Mouse (Mus musculus): ENCODE measurements at regions not wholly inside any gene's neighbourhood (a gene's known extent, or its start where the extent isn't known, plus 50 kb on each side); places are given as distances from the start of the nearest gene placed in this dataset.

DNA sequence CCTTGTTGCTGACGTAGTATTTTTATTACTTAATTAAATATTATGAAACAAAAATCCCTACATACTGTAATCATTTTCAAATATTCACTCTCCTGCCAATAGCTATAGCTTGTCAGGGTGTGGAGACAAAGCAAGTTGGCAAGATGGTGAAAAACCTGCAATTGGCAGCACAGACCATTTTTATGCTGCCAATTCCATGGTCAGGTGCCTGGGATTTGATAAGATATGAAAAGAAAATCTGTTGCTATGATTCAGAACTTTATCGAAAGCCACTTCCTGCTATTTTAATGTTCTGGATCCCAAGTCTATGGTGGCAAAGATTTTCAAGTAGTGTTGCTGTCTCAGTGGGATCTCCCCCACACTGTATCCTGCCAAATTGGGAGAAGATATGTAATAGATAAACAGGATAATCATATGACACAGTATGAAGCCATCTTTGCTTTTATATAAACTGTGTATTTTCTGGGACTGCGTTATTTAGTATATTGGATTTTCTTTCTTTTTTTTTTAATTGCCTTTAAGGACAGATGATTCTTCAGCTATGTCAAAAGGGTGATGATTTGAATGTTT lies 165.3 kb upstream of the Lrrc3b start:
- intact Hi-C loops (cut with DNase I), result no loop called here

DNA sequence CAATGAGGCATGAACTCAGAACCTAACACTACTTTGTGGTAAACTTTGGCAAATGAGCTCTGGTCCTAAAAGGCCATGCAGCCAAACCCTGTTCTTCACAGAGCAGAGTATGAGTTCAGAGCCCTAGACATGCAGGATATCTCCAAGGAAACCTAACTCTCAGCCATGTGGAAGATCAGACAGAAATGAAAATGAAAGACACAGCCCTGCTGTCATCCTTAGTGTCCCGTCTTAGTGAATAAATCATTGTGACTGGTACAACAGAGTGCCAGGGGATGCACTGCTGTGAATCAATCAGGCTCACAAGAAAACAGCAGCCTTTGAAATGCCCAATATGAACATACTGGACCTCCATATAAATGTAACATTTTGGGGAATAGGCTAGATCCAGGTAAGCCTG lies 171.4 kb upstream of the Lrrc3b start:
- intact Hi-C loops (cut with DNase I), result no loop called here

DNA sequence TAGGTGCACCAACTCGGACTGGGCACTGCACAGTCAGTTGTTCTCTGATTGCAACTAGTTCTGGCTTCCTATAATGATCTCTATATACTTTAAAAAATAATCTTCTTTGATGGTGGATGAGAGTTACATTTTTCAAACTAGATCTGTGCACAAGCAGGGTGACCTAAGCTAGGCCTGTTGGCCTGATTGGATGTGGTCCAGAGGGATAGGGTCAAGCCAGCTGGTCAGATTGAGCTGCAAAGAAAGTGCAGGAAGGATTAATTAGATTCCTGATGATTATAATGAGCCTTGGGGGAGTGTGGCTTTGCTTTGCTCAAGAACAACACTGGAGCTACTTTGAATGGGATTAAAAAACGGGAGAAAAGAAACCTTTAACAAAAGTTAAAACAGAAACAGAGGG lies 195.8 kb upstream of the Lrrc3b start:
- intact Hi-C loops (cut with DNase I), result no loop called here

DNA sequence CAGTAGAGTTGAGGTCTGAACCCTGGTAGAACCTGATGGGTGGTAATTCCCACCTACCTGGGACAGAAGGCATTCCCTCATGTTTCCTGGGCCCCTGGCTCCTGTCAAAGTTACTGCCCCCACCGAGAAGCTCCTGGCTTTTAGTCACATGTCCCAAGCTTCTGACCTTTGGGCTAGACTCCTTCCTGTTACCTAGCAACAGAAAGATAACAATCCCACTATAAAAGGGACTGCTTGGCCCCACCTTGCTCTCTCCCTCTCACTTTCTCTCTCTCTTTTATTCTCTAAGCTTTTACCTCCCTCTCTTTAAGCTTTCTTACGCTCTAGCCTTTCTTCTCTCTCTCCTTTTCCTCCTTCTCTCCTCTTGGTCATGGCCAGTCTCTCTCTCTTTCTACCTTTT lies 198.9 kb upstream of the Lrrc3b start:
- intact Hi-C loops (cut with DNase I), result no loop called here

DNA sequence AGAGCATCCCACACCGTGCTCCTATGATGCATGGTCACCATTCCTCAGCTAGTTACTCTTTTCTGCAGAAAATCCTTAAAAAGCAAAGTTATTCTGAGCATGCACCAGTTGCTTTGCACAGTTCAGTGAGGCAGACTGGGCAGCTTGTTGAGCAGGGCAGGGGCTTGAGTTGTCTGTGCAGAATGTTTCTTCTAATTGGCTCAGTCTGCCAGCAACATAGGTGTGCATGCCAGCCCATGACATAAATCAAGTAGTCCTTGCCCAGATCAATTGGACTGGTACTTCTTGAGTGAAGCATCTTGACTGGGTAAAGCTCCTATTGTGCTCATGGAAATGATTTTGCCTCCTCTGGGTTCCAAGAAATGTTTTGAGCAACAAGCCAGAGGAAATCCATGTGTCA lies 200.1 kb upstream of the Lrrc3b start:
- intact Hi-C loops (cut with DNase I), result no loop called here

DNA sequence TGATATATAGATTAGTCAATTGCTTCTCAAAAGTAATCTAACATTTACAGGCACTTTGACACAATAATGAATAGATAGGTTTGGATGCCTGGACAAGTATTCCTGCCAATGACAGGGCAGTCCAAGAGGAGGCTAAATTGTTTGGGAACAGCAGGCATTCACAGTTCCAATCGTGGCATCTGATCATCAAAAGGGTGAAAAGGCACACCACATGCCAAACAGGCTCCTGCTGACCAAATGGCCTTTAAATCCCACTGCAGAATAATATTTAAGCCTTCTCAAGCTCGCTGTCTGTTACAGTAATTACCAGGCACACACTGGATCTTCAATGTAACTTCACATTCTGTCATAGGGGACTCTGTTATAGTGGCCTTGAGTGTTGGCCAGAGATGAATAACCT lies 222.1 kb upstream of the Lrrc3b start:
- intact Hi-C loops (cut with DNase I), result no loop called here

DNA sequence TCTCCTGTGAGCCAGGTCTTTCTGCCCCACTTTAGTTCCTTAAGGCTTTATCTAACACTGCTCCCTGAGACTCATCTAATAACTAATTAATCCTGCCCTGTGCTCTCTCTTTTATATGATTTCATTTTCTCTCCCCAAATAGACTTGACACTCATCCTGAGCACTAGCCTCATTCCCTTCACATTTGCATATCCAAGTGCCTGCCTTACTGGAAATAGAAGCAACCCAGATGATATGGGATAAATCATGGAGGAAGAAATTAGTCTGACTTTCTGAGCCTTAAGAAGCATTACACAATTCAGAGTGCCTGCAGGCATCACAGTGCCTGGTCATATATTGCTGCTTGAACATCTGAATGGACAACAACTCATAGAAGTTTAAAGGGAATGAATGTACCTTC lies 233.5 kb upstream of the Lrrc3b start:
- intact Hi-C loops (cut with DNase I), result no loop called here

DNA sequence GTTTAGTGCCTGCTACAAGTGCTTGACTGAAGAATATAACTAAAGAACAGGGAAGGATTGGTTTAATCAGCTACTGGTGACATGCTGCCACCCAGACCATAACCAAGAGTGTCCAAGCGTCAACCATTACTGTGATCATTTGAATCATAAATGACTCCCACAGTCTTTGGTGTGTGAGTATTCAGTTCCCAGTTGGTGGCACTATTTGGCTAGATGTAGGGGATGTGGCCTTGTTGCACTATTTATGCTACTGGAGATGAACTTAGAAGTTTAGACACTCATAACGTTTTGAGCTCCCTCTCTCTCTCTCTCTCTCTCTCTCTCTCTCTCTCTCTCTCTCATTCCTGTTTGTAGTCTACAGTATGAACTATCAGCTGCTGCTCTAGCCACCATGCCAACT lies 238.4 kb upstream of the Lrrc3b start:
- intact Hi-C loops (cut with DNase I), result no loop called here

DNA sequence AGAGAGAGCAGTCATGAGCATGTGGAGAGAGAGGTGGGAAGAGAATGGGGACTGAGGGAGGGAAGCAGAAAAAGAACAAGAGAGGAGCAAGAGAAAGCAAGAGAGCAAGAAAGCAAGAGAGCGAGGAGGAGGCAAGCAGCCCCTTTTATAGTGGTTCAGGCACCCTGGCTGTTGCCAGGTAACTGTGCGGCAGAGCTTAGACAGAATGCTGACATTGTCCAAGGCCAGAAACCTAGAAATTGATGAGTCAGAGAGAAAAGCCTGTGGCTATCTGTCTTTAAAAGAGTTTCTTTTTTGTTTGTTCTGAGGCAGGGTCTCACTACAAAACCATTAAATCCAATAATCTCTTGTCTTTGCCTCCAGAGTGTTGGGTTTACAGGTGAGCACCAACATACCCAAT lies 240.7 kb upstream of the Lrrc3b start:
- intact Hi-C loops (cut with DNase I), result no loop called here

DNA sequence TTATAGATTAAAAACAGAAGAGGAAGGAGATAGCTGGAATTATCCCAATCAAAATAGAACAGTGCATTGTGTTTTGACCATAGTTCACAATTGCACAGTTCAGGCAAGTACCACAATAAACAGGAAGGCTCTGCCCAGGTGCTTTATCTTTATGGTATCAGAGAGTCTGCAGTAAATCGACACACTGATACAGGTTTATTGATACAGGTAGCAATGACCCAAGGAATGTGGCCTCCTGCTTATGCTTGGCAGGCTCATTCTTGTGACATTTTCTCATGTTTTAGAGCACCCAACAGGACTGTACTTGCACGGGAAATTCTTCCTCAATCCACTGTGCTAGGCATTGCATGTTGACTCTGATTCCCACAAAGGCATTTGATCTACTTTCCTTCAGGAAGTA lies 259.2 kb upstream of the Lrrc3b start:
- intact Hi-C loops (cut with DNase I), result no loop called here

DNA sequence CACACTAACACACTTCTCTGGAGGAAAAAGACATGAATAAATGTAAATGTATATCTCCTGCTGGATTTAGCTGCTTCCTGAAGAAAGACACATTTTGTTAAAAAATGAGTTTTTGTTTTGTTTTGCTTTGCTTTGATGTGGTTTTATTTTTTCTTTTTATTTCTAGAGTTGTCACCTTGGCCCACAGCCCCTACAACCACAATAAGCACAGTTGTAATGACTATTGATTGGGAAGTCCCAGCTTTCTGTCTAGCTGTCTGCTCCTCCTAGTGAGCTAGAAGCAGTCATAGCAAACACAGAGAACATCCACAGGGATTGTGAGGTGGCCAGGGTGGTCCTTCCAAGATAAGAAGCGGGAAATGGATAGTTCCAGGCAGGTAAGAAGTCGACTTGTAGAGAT lies 259.8 kb upstream of the Lrrc3b start:
- intact Hi-C loops (cut with DNase I), result no loop called here

DNA sequence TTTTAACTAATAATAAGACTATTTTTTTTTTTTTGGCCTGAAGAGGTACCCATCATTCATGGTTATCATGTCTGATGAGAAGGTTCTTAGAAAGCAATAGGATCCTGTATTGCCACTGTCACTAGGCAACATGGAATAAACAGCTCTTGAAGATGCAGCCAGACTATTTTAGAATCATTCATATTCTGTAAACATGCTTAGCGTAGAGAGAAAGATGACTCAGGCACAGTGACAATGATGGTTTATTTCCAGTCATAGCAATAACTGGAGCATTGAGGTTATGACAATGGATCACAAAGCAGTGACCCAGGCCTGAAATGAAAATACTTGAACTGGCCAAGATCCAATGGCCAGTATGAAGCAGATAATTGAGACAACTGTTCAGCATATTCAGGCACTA lies 283.3 kb upstream of the Lrrc3b start:
- intact Hi-C loops (cut with DNase I), result no loop called here

DNA sequence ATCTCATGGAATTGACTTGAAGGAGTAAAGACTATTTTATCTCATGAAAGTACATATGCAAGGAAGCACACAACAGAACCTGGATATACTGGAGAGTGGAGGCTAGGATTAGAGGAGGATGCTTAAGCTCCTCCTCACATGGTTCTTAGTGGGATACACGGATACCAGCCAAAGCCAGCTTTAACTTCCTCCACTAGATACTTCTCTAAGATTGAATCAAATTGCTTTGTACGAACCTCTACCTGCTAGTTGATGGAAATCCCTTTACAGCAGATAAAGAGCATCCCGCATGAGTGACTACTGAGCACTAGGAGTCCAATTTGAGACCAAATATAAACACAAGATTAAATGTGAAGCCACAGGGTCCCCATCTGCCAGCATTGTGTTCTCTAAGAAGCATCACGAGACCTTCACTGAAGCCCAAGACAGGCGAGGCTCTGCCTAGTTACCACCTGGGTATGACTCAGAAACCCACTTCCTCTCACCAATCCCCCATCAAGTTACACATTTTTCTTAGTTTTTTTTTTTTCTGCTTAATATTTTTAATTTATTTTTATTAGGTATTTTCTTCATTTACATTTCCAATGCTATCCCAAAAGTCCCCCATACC lies 307.9 kb upstream of the Lrrc3b start:
- intact Hi-C loops (cut with DNase I), result no loop called here

DNA sequence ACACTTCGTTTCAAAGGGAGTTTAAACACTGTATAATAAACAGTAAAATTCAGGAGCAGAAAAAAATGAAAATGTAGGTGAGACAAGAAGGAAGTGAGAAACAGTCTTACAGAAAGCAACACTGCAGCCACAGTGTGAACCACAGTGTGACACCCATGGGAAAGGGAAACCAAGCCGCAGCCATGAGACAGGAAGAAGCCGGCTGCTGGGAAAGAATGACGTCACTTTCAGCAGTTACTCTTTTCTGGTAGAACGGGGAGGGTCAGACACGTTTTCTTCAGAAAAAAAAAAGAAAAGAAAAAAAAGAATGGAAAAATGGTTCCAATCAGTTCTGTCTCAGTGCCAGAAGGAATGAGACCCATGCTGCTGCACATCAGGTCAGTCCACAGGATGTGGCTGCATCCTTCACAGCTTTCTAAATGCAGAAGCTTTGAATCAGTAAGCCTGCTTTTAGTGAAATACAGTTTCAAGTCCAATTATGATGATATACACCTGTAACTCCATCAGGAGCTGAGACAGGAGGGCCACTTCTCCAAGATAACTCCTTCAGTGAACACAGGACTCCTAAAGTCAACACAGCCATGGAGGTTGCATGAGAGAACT lies 331.2 kb upstream of the Lrrc3b start:
- intact Hi-C loops (cut with DNase I), result no loop called here

DNA sequence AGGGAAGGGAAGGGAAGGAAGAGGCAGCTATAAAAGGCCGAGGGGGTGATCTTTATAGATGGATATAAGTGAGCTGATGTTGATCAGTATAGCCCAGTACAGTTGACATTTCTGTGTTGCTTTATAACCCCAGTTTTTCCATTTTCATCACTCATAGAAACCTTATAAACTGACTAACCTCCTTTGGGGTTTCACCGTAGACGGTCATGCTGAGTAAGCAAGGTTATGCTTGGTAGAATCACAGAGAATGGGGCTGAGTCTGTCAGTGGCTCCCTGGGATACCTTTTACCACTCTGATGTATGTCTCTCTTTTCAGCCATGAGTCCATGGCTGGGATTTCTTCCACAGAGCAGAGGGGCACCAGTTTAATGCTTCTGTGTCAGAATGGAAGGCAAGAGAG lies 345.9 kb upstream of the Lrrc3b start:
- intact Hi-C loops (cut with DNase I), result no loop called here

DNA sequence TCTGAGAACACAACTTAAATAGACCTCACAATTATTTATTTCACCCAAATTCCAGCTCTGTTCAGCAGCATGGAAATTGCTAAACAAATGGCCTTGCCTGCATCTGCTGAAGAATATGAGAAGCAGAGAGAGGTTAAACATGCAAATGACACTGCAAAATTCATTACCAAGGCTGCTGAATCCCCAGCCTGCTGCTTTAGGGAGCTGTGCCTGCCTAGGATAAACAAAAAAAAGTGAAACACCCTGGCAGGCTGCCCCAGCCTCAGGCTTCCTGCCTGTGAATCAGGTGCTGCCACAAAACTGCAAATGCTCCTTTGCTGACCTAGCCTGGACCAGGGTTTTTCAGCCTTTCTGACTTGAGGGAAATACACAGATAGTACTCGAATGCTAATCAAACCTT lies 346.4 kb upstream of the Lrrc3b start:
- intact Hi-C loops (cut with DNase I), result no loop called here

DNA sequence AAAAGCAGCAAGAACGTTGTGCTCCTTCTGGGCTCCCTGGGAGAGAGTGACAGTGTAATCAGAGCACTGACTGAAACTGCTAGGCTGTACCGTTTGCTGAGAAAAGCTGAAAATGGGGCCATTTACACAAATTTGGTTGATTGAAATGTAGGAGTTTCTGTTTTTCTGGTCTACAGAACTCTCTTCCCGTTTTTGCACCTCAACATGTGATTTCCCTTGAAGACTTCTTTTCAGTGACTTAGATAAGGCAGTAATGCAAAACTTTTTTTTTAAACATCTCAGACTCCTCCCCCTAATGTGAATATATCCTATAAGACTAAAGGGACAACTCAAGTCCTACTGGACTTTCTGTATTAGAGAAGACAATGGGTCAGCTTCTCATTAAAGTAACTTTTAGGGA lies 356.9 kb upstream of the Lrrc3b start:
- intact Hi-C loops (cut with DNase I), result no loop called here

DNA sequence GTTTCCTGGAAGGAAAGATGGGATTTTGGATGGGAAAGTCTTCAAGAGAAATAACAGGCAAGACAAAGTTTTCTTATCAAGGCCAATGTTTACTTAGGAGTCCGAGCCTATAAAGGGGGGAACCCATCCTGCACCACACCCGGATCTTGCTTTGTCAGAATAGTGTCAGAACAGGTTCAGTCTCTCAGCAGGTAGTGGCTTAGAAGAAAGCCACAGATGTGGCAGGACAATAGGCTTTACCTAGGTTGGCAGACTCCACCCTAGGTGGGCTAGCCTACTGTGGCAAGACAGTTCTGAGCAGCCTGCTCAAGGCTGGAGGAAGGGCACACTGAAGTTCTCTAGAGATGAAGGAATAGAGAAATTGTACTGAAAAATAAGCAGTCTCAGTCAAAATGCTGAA lies 358.2 kb upstream of the Lrrc3b start:
- intact Hi-C loops (cut with DNase I), result no loop called here

DNA sequence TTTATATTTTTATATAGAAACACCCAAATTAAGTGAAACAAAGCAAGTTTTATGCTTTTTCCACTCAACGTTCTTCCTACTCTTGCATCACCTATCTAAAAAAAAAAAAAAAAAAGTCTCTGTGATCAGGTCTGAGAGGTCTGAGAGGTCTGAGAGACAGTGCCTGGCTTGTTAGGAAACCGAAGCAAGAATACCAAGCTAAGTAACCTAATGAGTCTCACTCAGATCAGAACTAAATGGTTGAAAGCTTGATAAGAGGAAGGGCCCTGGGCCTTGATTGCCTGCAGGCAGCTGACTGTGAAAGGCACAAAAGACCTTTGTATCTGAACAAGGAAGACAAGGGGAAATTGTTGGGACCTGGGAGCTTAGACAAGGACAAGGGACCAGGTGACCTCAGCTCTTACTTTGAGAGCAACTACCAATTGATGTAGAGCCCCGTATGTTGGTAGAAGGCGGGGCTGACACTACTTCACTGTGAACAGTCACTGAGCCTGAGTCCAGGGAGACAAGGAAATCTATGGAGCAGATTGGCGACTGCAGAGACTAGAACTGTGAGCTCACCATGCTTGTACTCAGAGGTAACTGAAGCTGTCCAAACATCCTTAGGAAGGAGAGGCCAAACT lies 362.8 kb upstream of the Lrrc3b start:
- intact Hi-C loops (cut with DNase I), result no loop called here

DNA sequence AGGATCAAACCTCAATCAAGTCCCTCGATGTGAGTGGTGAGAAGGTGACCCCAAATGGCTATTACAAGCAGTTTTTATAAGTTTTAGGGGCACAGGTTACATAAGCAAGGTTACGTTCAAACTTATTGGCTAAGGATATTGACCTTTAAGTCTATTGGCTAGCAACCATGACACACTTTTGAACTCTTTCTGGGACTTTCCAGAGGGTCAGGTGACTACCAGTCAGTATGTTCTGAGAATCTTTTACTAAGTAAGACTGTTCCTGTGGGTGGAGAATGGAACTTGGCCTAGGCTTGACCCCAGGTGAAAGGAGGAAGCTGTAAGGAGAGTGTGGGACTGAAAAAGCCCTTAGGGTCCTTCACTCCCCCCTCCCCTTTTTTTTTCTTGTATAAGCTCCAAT lies 370.3 kb upstream of the Lrrc3b start:
- intact Hi-C loops (cut with DNase I), result no loop called here

DNA sequence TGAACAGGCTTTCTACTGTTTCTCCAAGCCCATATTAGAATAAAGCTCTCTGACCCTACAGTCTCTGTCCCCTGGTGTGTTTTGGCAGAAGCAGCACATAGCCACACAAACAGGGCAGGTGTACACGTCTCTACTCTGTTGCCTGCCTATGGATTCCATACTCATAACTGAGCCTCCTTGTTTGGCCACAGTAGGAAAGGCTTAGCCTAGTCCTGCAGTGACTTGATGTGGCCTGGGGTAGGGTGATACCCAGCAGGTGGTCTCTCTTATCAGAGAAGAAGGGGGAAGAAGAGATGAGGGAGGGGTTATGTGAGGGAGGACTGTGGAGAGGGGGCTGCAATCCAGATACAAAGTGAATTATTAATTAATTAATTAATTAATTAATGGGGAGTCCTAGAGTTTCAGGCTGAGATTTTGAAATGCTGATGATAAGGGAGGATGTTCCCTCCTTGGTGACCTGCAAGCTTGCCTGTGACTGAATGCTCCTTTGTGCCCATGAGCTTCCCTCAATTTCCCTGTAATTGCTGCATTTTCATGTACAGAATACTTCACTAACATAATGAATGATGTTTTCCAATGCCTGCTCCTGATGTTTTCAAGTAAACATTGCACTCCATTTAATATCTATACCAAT lies 402.7 kb upstream of the Lrrc3b start:
- intact Hi-C loops (cut with DNase I), result no loop called here

DNA sequence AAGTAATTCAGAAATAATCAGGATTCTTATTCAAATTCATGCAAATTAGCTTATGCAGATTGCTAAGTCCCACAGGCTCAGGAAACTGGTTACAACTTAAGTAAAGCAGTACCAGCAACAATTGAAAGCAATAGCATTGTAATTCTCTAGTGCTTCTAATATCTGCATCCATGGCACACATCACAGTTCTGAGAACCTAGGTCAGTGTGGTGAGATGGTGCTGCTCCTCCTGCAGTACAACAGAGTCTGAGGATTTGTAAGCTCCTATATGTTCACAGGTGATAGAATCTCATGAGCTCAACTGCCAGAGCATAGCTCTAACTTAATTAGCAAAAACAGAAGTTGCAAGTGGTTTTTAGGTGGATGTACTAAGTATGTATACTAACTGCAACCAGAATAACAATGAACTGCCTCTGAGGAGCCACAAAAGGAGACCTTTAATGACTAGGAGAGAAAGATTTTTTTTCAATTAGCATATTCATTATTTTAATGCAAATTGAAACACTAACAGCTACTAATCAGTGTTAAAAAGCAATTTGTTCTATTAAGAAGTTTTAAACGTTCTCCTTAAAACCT lies 403.3 kb upstream of the Lrrc3b start:
- intact Hi-C loops (cut with DNase I), result no loop called here
